Mouse (Mus musculus) left cerebral cortex, postnatal 14 days (tissue): ENCODE data around the gene Bag5. TPM values are rescaled to one million over a fixed set of nuclear protein-coding genes. Genes with fewer than 3 reads are reported as not detected.
"Not testable (repeated sequence)": the region's sequence is repeated elsewhere in the genome, so short reads cannot be mapped to it uniquely, and the experiment has no call there.

Experiments used
- DNase-seq, 2 experiments: peaks; one replicate each; pipeline ENCODE4 v3.0.0; 2021 to 2022; ENCODE audit warnings: low spot score in 2 of 2, mixed read lengths in 1 of 2
- intact Hi-C: fragments of 180-260 bp; cut with DNase I; formaldehyde crosslinking; loops from one replicate; pipeline ENCODE4 v1.15.1; 2025
- total RNA-seq, 2 experiments: library from RNA; stranded (reverse); gene quantifications; 2 replicates each; pipeline ENCODE4 v1.2.3; 2021

The Bag5 gene
- total RNA-seq, 2 experiments from 2014 or later, result 45.7 to 47.0 TPM

GRCm38 (mm10) chr12:111665041-111665880, 47.8 kb downstream of the Bag5 start:
- intact Hi-C loops, result loop anchor here (5.0 kb wide), 2 partner anchors 47 to 67 kb away; partner anchors contain the start of genes Apopt1 and Bag5
- no peak for DNase-seq

GRCm38 (mm10) chr12:111664144-111664634, 48.9 kb downstream of the Bag5 start:
- DNase-seq, result no peak
- intact Hi-C loops, result no loop called here

- DNase-seq, result no peak
- intact Hi-C loops, result no loop called here
Measured at GRCm38 (mm10) chr12:111663228-111664143, 49.6 kb downstream of the Bag5 start.

GRCm38 (mm10) chr12:111661554-111661953, 51.5 kb downstream of the Bag5 start:
- intact Hi-C loops, result not testable (repeated sequence)

GRCm38 (mm10) chr12:111660628-111661027, 52.4 kb downstream of the Bag5 start:
- intact Hi-C loops, result no loop called here
- no peak for DNase-seq

More at GRCm38 (mm10) chr12:111661554-111661953, 51.5 kb downstream of the Bag5 start:
- not testable (repeated sequence) for DNase-seq

Other genes with a start within 250 kb of the Bag5 start
- 1 to 10 TPM; 4.0 to 6.6 TPM for gene Gm266, start 227.4 kb downstream of the Bag5 start, total RNA-seq
- 100 to 1,000 TPM; 237 to 261 TPM for gene Eif5, start 175.2 kb downstream of the Bag5 start, total RNA-seq
- gene Mark3, start 138.7 kb downstream of the Bag5 start, total RNA-seq, result 100 to 1,000 TPM; 122 to 125 TPM
- gene Ckb, start 40.9 kb downstream of the Bag5 start, total RNA-seq, result 1,000 to 10,000 TPM; 1,395 to 1,474 TPM
- gene Trmt61a, start 35.2 kb downstream of the Bag5 start, total RNA-seq, result 10 to 100 TPM; 18.9 to 19.7 TPM
- 10 to 100 TPM; 39.4 to 44.3 TPM for gene Apopt1, start within 50 bp of the Bag5 start, total RNA-seq
- 100 to 1,000 TPM; 856 to 890 TPM for gene Klc1, start 45.6 kb upstream of the Bag5 start, total RNA-seq
- gene Xrcc3, start 100.6 kb upstream of the Bag5 start, total RNA-seq, result 1 to 10 TPM; 3.7 to 4.7 TPM
- 10 to 100 TPM; 19.8 TPM for gene Zfyve21, start 100.9 kb upstream of the Bag5 start, total RNA-seq
- 10 to 100 TPM; 61.2 to 64.4 TPM for gene Ppp1r13b, start 194.9 kb upstream of the Bag5 start, total RNA-seq